Mouse (Mus musculus) urinary bladder, adult 18-20 months (tissue): Measurements from ENCODE around the gene Appl2.
"Not testable (repeated sequence)": the region's sequence is repeated elsewhere in the genome, so short reads cannot be mapped to it uniquely, and the experiment has no call there.

Experiments used
- DNase-seq, 2 experiments: peaks; one replicate each; pipeline ENCODE4 v3.0.0; 2022; ENCODE audit warnings: low spot score in 2 of 2, mixed read lengths in 2 of 2

Appl2 gene

DNA sequence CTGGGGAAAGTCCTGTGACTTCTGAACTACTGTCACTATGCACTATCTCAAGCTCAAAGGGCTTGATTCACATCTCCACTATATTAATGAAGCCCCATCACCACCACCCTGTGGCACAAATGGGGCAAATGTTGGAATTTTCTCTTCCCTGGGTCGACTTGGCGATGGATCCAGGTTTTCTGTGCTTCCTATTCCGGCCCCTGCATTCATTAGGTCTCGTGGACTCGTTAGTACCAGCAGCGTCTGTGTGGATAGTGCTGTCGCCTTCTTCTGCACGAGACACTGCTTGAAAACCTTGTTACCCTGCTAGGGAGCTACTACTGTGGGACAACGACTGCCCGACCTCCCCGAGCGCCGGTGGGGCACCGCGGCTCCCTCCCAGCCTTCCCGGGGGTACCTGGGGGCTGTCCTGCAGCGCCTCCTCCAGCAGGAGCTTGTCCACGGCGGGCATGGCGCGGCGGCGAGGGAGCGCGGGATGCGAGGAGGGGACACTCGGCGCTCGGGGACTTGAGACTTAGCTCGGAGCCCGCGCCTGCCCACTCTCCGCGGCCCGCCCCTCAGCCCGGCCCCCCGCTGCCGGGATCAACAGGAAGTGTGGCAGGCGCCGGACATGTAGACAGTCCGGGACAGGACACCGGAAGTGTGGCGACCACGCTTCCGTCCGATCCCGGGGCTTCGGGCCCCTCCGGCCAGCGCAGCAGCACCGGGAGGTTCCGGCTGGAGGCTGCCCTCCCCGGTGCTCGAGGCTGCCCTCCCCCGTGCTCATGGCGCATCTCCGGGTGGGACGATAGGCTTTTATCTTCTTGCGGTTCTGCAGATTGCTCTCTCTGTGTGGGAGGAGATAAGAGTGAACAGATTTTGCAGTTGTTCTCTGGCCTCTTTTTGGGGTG lies at the start of gene Appl2:
Gene Appl2, minus strand, starts transcription at position 608 of the 890 bp plus-strand sequence.
- peak; percentile 90 to 92 for DNase-seq

DNA sequence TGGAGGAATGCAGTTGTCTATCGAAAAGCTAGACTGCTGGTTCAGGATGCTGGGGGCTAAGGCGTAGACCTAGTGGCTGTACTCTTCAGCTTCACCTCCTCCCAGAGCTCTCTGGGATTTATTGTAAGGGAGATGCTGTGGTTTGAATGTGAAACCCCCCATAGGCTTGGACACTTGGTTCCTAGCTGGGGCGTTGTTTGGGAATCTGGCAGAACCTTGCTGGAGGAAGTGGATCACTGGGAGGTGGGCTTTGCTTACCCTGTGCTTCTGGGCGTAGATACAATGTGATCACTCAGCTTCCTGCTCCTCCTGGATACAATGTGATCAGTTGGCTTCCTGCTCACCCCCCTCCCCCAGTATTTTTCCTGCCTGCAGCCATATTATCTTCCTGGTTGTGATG lies 47.7 kb upstream of the Appl2 start:
- DNase-seq, result no peak

DNA sequence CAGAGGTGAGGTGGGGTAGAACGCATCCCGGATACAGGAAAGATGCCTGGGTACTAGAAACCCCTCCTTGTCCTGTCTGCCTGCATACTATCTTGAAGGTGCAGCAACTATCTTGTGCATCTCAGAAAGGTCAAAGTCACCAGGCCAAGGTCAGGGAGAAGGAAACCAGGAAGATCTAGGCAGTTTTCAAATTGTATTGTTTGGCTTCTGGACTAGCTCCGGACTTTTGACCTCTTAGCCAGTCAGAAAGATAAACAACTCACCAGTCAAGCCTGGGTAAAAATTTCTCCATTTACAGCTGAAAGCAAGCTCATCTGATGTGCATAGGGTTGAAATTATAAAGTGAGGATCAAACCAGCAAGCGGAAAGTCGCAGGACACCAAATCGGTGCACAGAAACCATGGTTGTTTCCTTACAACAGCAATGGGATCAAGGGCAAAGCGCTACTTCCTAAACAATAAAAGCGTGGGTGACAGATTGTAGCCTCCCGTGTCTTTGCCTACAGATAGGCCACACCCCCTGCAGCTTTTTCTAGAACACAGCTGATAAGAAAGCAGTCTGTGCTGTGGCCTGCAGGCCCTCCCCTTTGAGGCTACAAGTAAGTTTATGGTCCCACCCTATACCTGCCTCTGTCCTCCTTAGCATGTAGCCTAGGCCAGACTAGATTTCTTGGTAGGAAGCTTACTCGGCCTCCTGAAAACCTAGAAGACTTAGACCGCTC lies 43.8 kb upstream of the Appl2 start:
- DNase-seq, result no peak

GRCm38 (mm10) chr10:83688215-83688614 lies 39.7 kb upstream of the Appl2 start:
- no peak for DNase-seq

DNA sequence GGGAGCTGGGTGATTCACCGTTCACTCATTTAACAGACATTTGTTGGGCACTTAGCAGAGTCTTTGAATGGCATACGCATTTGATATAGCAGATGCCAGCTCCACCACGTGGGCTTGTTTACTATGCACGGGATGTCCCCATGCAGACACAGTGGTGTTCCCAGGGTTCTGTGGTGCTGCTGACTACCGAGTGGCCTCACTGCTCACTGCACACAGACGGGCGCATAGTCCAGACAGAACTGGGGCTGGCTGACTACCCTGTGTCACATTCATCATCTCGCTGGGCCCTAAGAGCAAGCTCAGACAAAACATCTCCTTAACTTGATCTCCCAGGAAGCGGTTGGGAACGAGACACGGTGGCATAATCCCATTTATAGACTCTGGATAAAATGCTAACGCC lies 32.8 kb upstream of the Appl2 start:
- DNase-seq, result no peak

DNA sequence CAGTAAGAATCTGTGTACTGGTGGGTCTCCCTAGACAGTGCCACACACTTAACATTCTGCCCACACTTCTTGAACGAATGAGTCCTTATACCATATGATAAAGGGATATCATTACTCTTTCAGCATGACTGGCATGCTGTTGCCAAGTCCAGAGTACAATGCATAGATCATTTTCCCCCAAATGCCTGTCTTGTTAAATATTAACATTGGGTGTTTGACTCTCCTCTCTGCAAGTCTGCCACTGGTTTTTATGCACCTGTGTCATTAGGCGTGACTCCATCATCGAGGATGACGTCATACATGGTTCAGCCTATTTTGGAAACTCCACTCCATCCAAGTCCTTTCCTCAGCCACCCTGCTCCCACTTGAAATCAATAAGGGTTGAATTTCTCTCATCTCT lies 18.0 kb upstream of the Appl2 start:
- DNase-seq, result no peak

DNA sequence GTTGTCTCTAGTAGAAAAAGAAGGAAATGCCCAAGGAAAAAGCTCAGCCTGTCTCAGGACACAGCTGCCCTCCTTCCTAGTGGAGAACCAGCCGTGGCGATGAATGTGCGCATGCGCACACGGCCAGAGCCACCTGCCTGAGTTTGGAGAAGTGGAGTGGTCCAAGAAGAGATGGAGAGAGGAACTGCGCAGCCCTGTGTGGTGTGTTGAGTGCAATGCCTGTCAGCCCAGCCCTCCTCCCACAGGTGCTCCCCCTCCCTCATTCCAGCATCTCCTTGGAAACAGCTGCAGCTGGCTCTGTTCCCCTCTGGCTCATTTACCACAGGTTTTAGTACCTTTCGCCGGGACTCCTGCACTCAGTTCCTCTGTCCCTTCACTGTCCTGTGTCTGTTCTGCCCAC lies 13.4 kb upstream of the Appl2 start:
- no peak for DNase-seq

DNA sequence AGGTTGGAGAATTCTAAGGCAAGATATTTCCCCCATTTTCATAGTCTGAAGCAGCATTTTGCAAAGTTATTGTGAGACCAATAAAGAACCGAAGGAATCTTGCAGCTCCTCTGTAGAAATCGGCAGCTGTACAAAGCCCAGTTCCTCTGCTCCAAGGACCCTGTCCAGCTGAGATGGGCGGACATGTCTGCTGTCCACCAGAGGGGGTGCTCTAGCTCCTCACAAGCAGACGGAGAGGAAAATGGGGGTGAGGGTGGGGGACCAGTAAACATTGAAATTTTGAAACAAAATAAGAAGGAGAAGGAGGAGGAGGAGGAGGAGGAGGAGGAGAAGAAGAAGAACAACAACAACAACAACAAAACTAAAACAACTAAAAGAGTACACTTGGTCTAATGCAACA lies 12.1 kb upstream of the Appl2 start:
- no peak for DNase-seq

- no peak for DNase-seq
Observed at GRCm38 (mm10) chr10:83654591-83654990, 6.1 kb upstream of the Appl2 start.

DNA sequence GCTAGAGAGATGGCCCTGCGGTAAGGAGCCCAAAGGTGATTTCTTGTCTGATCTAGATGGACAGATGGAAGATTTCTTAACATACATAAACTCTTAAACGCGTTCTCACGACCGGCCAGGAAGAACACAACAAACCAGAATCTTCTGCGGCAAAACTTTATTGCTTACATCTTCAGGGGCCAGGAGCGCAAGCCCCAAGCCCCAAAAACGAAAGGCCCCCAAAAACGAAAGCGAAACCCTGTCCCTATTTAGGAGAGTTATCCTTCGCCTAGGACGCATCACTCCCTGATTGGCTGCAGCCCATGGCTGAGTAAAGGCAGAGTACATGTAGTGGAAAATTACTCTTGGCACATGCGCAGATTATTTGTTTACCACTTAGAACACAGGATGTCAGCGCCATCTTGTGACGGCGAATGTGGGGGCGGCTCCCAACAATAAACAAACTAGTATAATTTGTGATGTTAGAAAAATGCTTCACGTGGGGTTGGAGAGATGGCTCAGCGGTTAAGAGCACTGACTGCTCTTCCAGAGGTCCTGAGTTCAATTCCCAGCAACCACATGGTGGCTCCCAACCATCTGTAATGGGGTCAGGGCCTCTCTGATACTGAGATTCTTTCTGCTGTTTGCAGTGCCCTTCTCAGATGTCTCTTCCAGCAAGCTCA lies 3.8 kb upstream of the Appl2 start:
- DNase-seq, result not testable (repeated sequence)

- DNase-seq, result no peak
Observed at GRCm38 (mm10) chr10:83649037-83649436, 499 bp upstream of the Appl2 start.

GRCm38 (mm10) chr10:83646351-83646885 lies 2.1 kb downstream of the Appl2 start:
- DNase-seq, result no peak

GRCm38 (mm10) chr10:83645716-83645990 lies 2.9 kb downstream of the Appl2 start:
- DNase-seq, result no peak

- peak in 1 of 2 experiments; percentile 39 for DNase-seq
Observed at GRCm38 (mm10) chr10:83644865-83645715, 3.4 kb downstream of the Appl2 start.

- DNase-seq, result no peak
Observed at GRCm38 (mm10) chr10:83644167-83644566, 4.4 kb downstream of the Appl2 start.

DNA sequence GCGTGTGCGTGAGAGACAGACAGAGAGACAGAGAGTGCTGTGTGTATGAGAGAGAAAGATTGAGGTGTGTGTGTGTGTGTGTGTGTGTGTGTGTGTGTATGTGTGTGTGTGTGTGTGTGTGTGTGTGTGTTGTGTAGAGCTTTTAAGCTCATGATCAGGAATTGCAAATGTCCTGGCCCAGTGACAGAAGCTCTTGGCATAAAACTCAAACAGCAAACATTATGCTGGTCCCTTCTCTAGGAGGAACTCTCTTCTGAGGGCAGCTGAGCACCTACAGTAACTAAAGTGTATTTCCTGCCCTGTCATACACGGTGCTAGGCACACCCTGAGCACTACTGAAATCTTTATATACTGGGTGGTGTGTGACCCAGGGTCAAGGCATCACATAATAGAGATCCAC lies 6.9 kb downstream of the Appl2 start:
- DNase-seq, result no peak

DNA sequence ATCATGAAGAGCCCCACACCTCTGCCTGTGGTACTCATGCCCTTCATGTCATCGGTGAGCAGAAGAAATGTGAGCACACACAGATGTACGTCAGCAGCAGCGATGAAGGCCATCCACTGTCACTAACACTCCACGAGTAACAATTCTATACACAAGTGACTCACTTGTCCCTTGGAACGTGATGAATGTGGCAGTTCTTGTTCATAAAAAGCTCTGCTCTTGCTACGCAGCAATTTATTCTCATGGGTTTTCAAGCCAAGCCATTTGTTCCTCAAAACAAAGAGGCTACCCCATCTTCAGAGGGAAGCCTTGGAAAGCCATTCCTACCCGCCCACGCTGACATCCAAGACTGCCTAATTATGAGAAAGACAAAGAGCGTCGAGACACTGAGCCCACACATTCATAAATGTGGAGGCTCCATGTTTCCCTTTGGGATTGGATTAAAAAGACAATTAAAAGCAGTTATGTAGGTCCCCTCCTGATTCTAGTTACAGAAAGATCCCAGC lies 8.6 kb downstream of the Appl2 start:
- DNase-seq, result no peak

GRCm38 (mm10) chr10:83637295-83637694 lies 11.2 kb downstream of the Appl2 start:
- DNase-seq, result peak in 1 of 2 experiments; percentile 82

DNA sequence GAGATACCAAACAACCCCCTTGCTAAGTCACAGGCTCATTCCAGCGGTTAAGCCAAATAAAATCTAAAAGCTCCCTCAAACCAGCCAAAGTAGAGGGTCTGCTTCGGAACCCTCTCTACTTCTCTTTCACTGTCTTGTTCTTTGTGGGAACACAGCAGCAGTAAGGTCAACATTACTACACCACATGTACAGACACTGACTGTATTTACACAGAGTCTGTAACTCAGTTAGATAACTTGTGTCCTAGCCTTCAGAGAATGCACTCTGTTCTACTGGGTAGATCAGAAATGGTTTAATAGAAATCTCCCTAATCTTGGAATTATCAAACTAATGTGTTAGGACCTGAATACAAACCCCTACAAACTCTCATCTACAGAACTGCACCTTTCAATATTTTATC lies 12.3 kb downstream of the Appl2 start:
- no peak for DNase-seq

- no peak for DNase-seq
Observed at GRCm38 (mm10) chr10:83634461-83634860, 14.1 kb downstream of the Appl2 start.

GRCm38 (mm10) chr10:83632806-83633374 lies 15.6 kb downstream of the Appl2 start:
- no peak for DNase-seq
